Mouse (Mus musculus) G1E (cell line): ENCODE measurements around the gene Psme4. TPM values are rescaled to one million over a fixed set of nuclear protein-coding genes. Genes with fewer than 3 reads are reported as not detected.

Experiments used
- ATAC-seq: 2 replicates; pipeline ENCODE4 v1.8.0; 2016; ENCODE audit warnings: mild to moderate bottlenecking; ENCODE audit not compliant: insufficient number of reproducible peaks, poor library complexity, low FRiP score, severe bottlenecking; ENCODE audit errors: extremely low read depth
- DNase-seq: peaks from one replicate; pipeline ENCODE4 v3.0.0; 2012; ENCODE audit warnings: low spot score
- H3K27me3 ChIP-seq: 2 replicates; pipeline ENCODE4 v1.6.1; 2012; ENCODE audit warnings: mild to moderate bottlenecking, low read length, inconsistent platforms; ENCODE audit not compliant: insufficient read depth
- H3K36me3 ChIP-seq: replicated peaks from 2 replicates; pipeline ENCODE3; 2012; ENCODE audit warnings: mild to moderate bottlenecking, inconsistent platforms
- H3K4me1 ChIP-seq: 2 replicates; pipeline ENCODE4 v1.6.1; 2012; ENCODE audit warnings: low read depth, low read length, inconsistent platforms, mixed read lengths; ENCODE audit not compliant: insufficient read depth
- H3K4me3 ChIP-seq: 2 replicates; pipeline ENCODE4 v1.5.1; 2012; ENCODE audit warnings: low read depth, mild to moderate bottlenecking, inconsistent platforms, low read length, moderate library complexity, mixed read lengths
- H3K9me3 ChIP-seq: replicated peaks from 2 replicates; pipeline ENCODE4 v1.6.1; 2012; ENCODE audit warnings: inconsistent platforms
- CTCF ChIP-seq: IDR thresholded peaks from 2 replicates; pipeline ENCODE4 v1.5.1; 2012; ENCODE audit warnings: low read depth, low read length, inconsistent platforms, mixed read lengths
- GATA1 ChIP-seq: IDR thresholded peaks from 2 replicates; pipeline ENCODE4 v1.6.1; 2012; ENCODE audit warnings: borderline replicate concordance, low read length, inconsistent platforms, mixed read lengths
- POLR2AphosphoS5 ChIP-seq: IDR thresholded peaks from 2 replicates; pipeline ENCODE4 v1.6.1; 2012; ENCODE audit warnings: low read depth, low read length, inconsistent platforms; ENCODE audit not compliant: insufficient replicate concordance
- TAL1 ChIP-seq: conservative IDR thresholded peaks from 2 replicates; pipeline ENCODE4 v1.6.1; 2012; ENCODE audit warnings: low read depth, low read length, inconsistent platforms, mixed read lengths
- polyA plus RNA-seq: library from polyadenylated mRNA; stranded (reverse); fragments of >175 nt; gene quantifications from 2 replicates; pipeline ENCODE4 v1.2.3, GENCODE M21; 2012
- total RNA-seq, 2 experiments: library from RNA; stranded (forward) in 1 of 2; stranded (reverse) in 1 of 2; fragments of 200-1000 nt in 1 of 2; fragments of >200 nt in 1 of 2; fragmentation: Nextera tagmentation in 1 of 2; gene quantifications; 2 replicates each; pipeline ENCODE4 v1.2.3; 2014 to 2017

Psme4 gene
- total and polyA plus RNA-seq, 3 experiments = 7.0 to 156 (median 94.5) TPM

GRCm38 (mm10) chr11:30928498-30928897 lies 157.0 kb downstream of the Psme4 start:
- no peaks in the 10 kb centered on the region for H3K9me3 ChIP-seq

More at GRCm38 (mm10) chr11:30928498-30928897, 157.0 kb downstream of the Psme4 start:
- H3K27me3 ChIP-seq = no peaks in the 10 kb centered on the region
- no peak overlapping the region for H3K4me3 ChIP-seq
- H3K4me1 ChIP-seq = peaks cover 4% of the 10 kb centered on the region; the same call in 1 of the 2 replicates
- ATAC-seq = no peak
- TF ChIP-seq GATA1 (no peak), CTCF (no peak), POLR2AphosphoS5 (no peak), TAL1 (no peak)
- DNase-seq = no peak
- H3K36me3 ChIP-seq = peaks cover 45% of the 10 kb centered on the region

Other genes starting within 250 kb of the Psme4 start
- gene Acyp2, start 122.1 kb upstream of the Psme4 start, total RNA-seq (2014; fragmentation: Nextera tagmentation) = 1.8 TPM in 1 of 2 replicates, not detected in the other
- 5.8 and 6.0 TPM in 2 replicates for gene Acyp2, start 122.1 kb upstream of the Psme4 start, total RNA-seq (2017)
- 0.10 and 0.76 TPM in 2 replicates for gene Acyp2, start 122.1 kb upstream of the Psme4 start, polyA plus RNA-seq
- not detected in 2 replicates for gene Gpr75, start 113.6 kb downstream of the Psme4 start, total RNA-seq (2014; fragmentation: Nextera tagmentation)
- 0.06 TPM in 1 of 2 replicates, not detected in the other for gene Gpr75, start 113.6 kb downstream of the Psme4 start, total RNA-seq (2017)
- gene Gpr75, start 113.6 kb downstream of the Psme4 start, polyA plus RNA-seq = not detected in 2 replicates
- 15.7 and 16.1 TPM in 2 replicates for gene Asb3, start 113.7 kb downstream of the Psme4 start, total RNA-seq (2014; fragmentation: Nextera tagmentation)
- 26.4 and 26.5 TPM in 2 replicates for gene Asb3, start 113.7 kb downstream of the Psme4 start, total RNA-seq (2017)
- gene Asb3, start 113.7 kb downstream of the Psme4 start, polyA plus RNA-seq = 1.2 and 1.5 TPM in 2 replicates
- gene Erlec1, start 182.6 kb downstream of the Psme4 start, total RNA-seq (2014; fragmentation: Nextera tagmentation) = 70.1 and 76.1 TPM in 2 replicates
- 30.3 TPM in 2 replicates for gene Erlec1, start 182.6 kb downstream of the Psme4 start, total RNA-seq (2017)
- 11.7 and 12.6 TPM in 2 replicates for gene Erlec1, start 182.6 kb downstream of the Psme4 start, polyA plus RNA-seq
- gene Chac2, start 214.6 kb downstream of the Psme4 start, total RNA-seq (2014; fragmentation: Nextera tagmentation) = 16.0 and 18.1 TPM in 2 replicates
- gene Chac2, start 214.6 kb downstream of the Psme4 start, total RNA-seq (2017) = 43.1 and 56.1 TPM in 2 replicates
- 1.6 and 3.2 TPM in 2 replicates for gene Chac2, start 214.6 kb downstream of the Psme4 start, polyA plus RNA-seq